Mouse (Mus musculus) liver, embryonic 13.5 days (tissue): ENCODE measurements around the gene Zfp667. TPM values are rescaled to one million over a fixed set of nuclear protein-coding genes. Genes with fewer than 3 reads are reported as not detected.

Source experiments
- ATAC-seq: fragments of 200-750 bp; cut with Nextera tagmentation; 2 replicates; pipeline ENCODE4 v1.8.0; 2017; ENCODE audit warnings: low read depth, mild to moderate bottlenecking, moderate number of reproducible peaks, moderate library complexity
- DNase-seq: peaks from one replicate; pipeline ENCODE4 v3.0.0; 2022
- H3K27ac ChIP-seq: fragments of 300-500 bp; sonication (generic); 2 replicates; pipeline ENCODE4 v1.5.1; 2015; ENCODE audit warnings: moderate library complexity, mild to moderate bottlenecking, inconsistent platforms
- H3K27me3 ChIP-seq: fragments of 300-500 bp; sonication (generic); 2 replicates; pipeline ENCODE4 v1.6.1; 2015; ENCODE audit warnings: mild to moderate bottlenecking, inconsistent platforms
- H3K36me3 ChIP-seq: fragments of 300-500 bp; sonication (generic); 2 replicates; pipeline ENCODE4 v1.6.1; 2015; ENCODE audit warnings: mild to moderate bottlenecking, inconsistent platforms
- H3K4me1 ChIP-seq: fragments of 300-500 bp; sonication (generic); replicated peaks from 2 replicates; pipeline ENCODE4 v1.6.1; 2015; ENCODE audit warnings: inconsistent platforms
- H3K4me2 ChIP-seq: fragments of 300-500 bp; sonication (generic); 2 replicates; pipeline ENCODE4 v1.6.1; 2015; ENCODE audit warnings: inconsistent platforms, mild to moderate bottlenecking, moderate library complexity
- H3K4me3 ChIP-seq: fragments of 300-500 bp; sonication (generic); replicated peaks from 2 replicates; pipeline ENCODE4 v1.5.1; 2015; ENCODE audit warnings: mild to moderate bottlenecking, inconsistent platforms
- H3K9ac ChIP-seq: fragments of 300-500 bp; sonication (generic); 2 replicates; pipeline ENCODE4 v1.6.1; 2015; ENCODE audit warnings: mild to moderate bottlenecking, inconsistent platforms
- H3K9me3 ChIP-seq: fragments of 300-500 bp; sonication (generic); replicated peaks from 2 replicates; pipeline ENCODE4 v1.6.1; 2016; ENCODE audit warnings: inconsistent platforms
- WGBS: fragments of 180-500 bp; shearing (Covaris S2); methylation state at CpG from one replicate; pipeline ENCODE4 v1.1.7; 2015; ENCODE audit not compliant: insufficient replicate concordance; 5-methylcytosine and 5-hydroxymethylcytosine counted together
- polyA plus RNA-seq: library from polyadenylated mRNA; unstranded; fragments of >200 nt; fragmentation: Nextera tagmentation; extraction: Ambion mirVana; gene quantifications from 2 replicates; pipeline ENCODE4 v1.2.1, GENCODE M21; 2015

Gene Zfp667
- polyA plus RNA-seq, 1 experiment from 2014 or later: 7.6 TPM

DNA sequence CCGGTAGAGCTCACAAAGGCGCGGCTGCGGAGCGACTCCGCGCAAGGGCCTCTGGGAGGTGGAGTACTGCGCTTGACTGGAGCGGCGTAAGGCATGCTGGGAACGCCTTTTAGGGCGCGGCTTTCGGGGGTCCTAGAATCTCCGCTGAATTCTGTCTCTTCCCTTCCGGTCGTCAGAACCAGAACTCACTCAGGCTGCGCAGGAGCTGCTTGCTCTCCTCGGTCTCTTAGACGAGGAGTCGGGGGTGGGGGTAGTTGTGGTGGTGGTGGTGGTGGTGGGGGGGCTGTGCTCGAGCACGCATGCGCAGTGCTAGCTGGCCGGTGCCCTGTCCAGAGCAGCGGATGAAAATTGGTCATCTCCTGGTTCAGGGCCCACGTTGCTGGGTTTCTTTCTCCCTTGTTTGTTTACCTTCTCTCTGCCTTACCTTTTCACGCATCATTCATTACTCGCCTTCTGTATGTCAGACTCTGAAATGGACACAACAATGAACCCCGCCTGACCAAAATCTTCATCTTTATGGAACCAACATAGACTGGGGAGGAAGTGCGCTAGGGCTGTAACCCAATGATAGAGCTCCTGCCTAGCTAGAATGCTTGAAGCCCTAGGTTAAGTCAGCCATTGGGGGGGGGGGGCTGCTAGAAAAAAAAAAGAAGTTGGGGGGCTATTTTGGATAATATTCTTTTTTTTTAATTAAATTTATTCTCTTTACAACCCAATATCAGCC is 45.0 kb downstream of the Zfp667 start, which contains the start of gene Zfp583:
Gene Zfp583 (minus strand): TSS at position 53 of the 724 bp plus-strand sequence.
- Histone ChIP-seq H3K4me2 (peak within 1 kb of the TSS; percentile 79), H3K27me3 (no peaks in the 10 kb centered on the region), H3K4me3 (peak within 1 kb of the TSS; percentile 68), H3K9me3 (no peaks in the 10 kb centered on the region), H3K36me3 (no peaks in the 10 kb centered on the region), H3K4me1 (peaks cover 14% of the 10 kb centered on the region), H3K9ac (peak within 1 kb of the TSS; percentile 76), H3K27ac (peak within 1 kb of the TSS; percentile 60)
- DNase-seq (peak; percentile 76), ATAC-seq (peak; percentile 93)
- 4% methylated on average over 31 of the region's 31 CpGs for WGBS

DNA sequence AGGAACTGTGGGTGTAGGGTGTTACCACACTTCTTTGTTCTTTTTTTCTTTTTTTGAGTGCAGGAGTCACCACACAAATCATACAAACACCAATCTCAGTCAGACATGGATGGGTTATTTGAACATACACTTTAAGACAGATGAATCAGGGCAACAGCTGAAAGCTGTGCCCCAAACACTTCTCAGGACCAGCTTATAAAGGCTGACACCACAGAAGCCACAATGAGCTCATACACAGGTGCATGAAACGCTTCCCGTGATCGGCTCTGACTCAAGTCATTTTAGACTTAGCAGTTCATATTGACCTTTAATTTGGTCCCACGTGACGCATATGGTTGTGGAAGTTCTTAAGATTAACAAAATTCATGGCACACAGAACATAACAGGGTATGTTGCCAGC is 53.5 kb downstream of the Zfp667 start:
- no peaks in the 10 kb centered on the region for H3K27me3 ChIP-seq
- H3K36me3 ChIP-seq: no peaks in the 10 kb centered on the region
- H3K4me2 ChIP-seq: no peak overlapping the region
- WGBS: 61% methylated on average over 5 of the region's 5 CpGs
- peaks cover 4% of the 10 kb centered on the region for H3K4me1 ChIP-seq
- no peak overlapping the region for H3K9ac ChIP-seq
- ATAC-seq: no peak
- DNase-seq: no peak
- H3K4me3 ChIP-seq: no peak overlapping the region
- no peaks in the 10 kb centered on the region for H3K9me3 ChIP-seq
- no peak overlapping the region for H3K27ac ChIP-seq

DNA sequence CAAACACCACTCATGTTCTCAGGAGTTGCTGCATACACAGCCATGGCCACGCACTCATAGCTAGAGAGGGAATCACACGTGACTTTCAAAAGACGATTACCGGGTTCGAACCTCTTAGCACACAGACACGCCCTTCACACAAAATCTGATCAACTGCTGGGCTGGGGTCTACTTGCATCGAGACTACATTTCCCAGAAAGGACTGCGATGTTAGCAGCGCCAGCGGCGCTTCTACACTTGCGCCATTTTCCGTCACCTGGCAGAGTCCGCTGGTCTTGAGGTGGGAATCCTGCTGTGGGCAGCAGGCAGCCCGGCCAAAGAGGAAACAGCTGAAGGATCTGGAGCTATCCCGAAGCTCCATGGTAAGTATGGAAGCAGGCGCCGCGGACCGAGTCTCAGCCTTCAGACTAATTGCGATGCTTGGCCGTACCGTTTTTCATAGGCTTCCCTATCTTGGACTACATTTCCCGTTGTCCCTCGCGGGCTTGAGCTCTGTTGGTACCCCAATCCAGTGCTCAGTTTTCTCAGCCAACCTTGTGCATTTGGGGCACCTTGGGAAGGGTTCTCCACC is 57.2 kb downstream of the Zfp667 start, which contains the start of gene Gm3854:
Gene Gm3854 (plus strand): TSS at position 259 of the 571 bp plus-strand sequence.
- peak; percentile 35 for DNase-seq
- Histone ChIP-seq H3K9ac (peak within 1 kb of the TSS; percentile 63), H3K36me3 (no peaks in the 10 kb centered on the region), H3K4me2 (peak within 1 kb of the TSS; percentile 69), H3K27me3 (no peaks in the 10 kb centered on the region), H3K4me3 (peak within 1 kb of the TSS; percentile 67), H3K27ac (no peak within 1 kb of the TSS), H3K4me1 (peaks cover 4% of the 10 kb centered on the region), H3K9me3 (no peaks in the 10 kb centered on the region)
- WGBS: 1% methylated on average over 26 of the region's 26 CpGs
- peak; percentile 81 for ATAC-seq

DNA sequence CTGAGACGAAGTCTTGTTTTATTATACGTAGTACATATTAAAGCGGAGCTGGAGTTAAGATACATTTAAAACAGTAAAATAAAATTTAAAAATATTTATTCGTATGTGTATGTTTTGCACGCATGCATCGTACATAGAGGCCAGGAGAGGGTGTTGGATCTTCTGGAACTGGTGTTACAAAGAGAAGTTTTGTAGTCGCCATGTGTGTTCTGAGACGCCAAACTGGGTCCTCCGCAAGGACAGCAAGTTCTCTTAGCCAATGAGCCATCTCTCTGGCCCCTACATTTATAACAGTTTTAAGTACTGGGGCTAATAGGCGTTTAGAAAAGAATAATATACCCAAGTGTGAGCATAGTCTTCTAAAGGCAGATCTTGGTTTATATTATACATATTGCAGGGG is 57.7 kb downstream of the Zfp667 start:
- WGBS: 31% methylated on average over 10 of the region's 10 CpGs
- no peaks in the 10 kb centered on the region for H3K27me3 ChIP-seq
- no peak for ATAC-seq
- DNase-seq: no peak
- no peak overlapping the region for H3K27ac ChIP-seq
- H3K9me3 ChIP-seq: no peaks in the 10 kb centered on the region
- no peaks in the 10 kb centered on the region for H3K36me3 ChIP-seq
- peak overlapping the region; percentile 67 for H3K4me3 ChIP-seq
- peak overlapping the region; percentile 69 for H3K4me2 ChIP-seq
- peaks cover 4% of the 10 kb centered on the region for H3K4me1 ChIP-seq
- no peak overlapping the region; the same call in 1 of the 2 replicates for H3K9ac ChIP-seq

Other genes starting within 250 kb of the Zfp667 start
- gene Nlrp4c, start 241.4 kb upstream of the Zfp667 start, polyA plus RNA-seq: not detected in 2 replicates
- gene Zfp787, start 130.6 kb upstream of the Zfp667 start, polyA plus RNA-seq: 9.9 and 12.0 TPM in 2 replicates
- 19.6 and 21.0 TPM in 2 replicates for gene Zfp444, start 114.4 kb upstream of the Zfp667 start, polyA plus RNA-seq
- gene Galp, start 89.5 kb upstream of the Zfp667 start, polyA plus RNA-seq: not detected in 2 replicates
- not detected in 2 replicates for gene Zscan5b, start 64.3 kb upstream of the Zfp667 start, polyA plus RNA-seq
- gene Epp13, start 33.9 kb upstream of the Zfp667 start, polyA plus RNA-seq: not detected in 2 replicates
- 1.1 and 1.3 TPM in 2 replicates for gene Zfp583, start 44.7 kb downstream of the Zfp667 start, polyA plus RNA-seq
- gene Gm3854, start 57.2 kb downstream of the Zfp667 start, polyA plus RNA-seq: 0.32 and 0.39 TPM in 2 replicates
- 0.88 and 0.97 TPM in 2 replicates for gene Zfp78, start 76.7 kb downstream of the Zfp667 start, polyA plus RNA-seq
- 1.3 and 1.6 TPM in 2 replicates for gene Zfp28, start 96.7 kb downstream of the Zfp667 start, polyA plus RNA-seq
- not detected in 2 replicates for gene Smim17, start 112.1 kb downstream of the Zfp667 start, polyA plus RNA-seq
- gene Gm20715, start 123.7 kb downstream of the Zfp667 start, polyA plus RNA-seq: not detected in 2 replicates
- gene Olfr1344, start 152.1 kb downstream of the Zfp667 start, polyA plus RNA-seq: not detected in 2 replicates
- not detected in 2 replicates for gene Olfr1336, start 169.6 kb downstream of the Zfp667 start, polyA plus RNA-seq
- not detected in 2 replicates for gene Olfr1346, start 180.5 kb downstream of the Zfp667 start, polyA plus RNA-seq
- not detected in 2 replicates for gene Olfr5, start 200.4 kb downstream of the Zfp667 start, polyA plus RNA-seq
- gene Olfr1347, start 213.2 kb downstream of the Zfp667 start, polyA plus RNA-seq: not detected in 2 replicates
- not detected in 2 replicates for gene Olfr1348, start 222.2 kb downstream of the Zfp667 start, polyA plus RNA-seq
- gene Olfr1349, start 236.4 kb downstream of the Zfp667 start, polyA plus RNA-seq: not detected in 2 replicates